Mouse (Mus musculus) ES-Bruce4 (cell line): ENCODE results near the gene Ppox. TPM values are rescaled to one million over a fixed set of nuclear protein-coding genes. Genes with fewer than 3 reads are reported as not detected.
"Not testable (repeated sequence)": the region's sequence is repeated elsewhere in the genome, so short reads cannot be mapped to it uniquely, and the experiment has no call there.

Experiments used
- H3K27ac ChIP-seq: 2 replicates; pipeline ENCODE4 v1.5.1; 2012; ENCODE audit warnings: low read length, inconsistent platforms; ENCODE audit not compliant: insufficient read depth
- H3K27me3 ChIP-seq: 2 replicates; pipeline ENCODE4 v1.6.1; 2012; ENCODE audit warnings: mild to moderate bottlenecking, low read length, inconsistent platforms; ENCODE audit not compliant: control insufficient read depth, poor library complexity, insufficient read depth, severe bottlenecking
- H3K36me3 ChIP-seq: 2 replicates; pipeline ENCODE4 v1.6.1; 2012; ENCODE audit warnings: inconsistent platforms, mild to moderate bottlenecking, low read length, moderate library complexity; ENCODE audit not compliant: control insufficient read depth, poor library complexity, insufficient read depth, severe bottlenecking
- H3K4me1 ChIP-seq: one replicate; pipeline ENCODE4 v1.8.1; 2011; ENCODE audit warnings: low read length; ENCODE audit not compliant: control insufficient read depth, insufficient read depth
- H3K4me3 ChIP-seq: 2 replicates; pipeline ENCODE4 v1.5.1; 2011; ENCODE audit warnings: low read depth, mild to moderate bottlenecking, low read length
- H3K9ac ChIP-seq: 2 replicates; pipeline ENCODE4 v1.6.1; 2012; ENCODE audit warnings: low read depth, mild to moderate bottlenecking, inconsistent platforms; ENCODE audit not compliant: poor library complexity, severe bottlenecking
- H3K9me3 ChIP-seq: replicated peaks from 2 replicates; pipeline ENCODE4 v1.6.1; 2012; ENCODE audit warnings: mild to moderate bottlenecking, low read length, inconsistent platforms; ENCODE audit not compliant: control insufficient read depth, poor library complexity, insufficient read depth, severe bottlenecking
- CTCF ChIP-seq: IDR thresholded peaks from one replicate; pipeline ENCODE4 v1.8.1; 2011; ENCODE audit warnings: low read depth, low read length
- EP300 ChIP-seq: IDR thresholded peaks from 2 replicates; pipeline ENCODE4 v1.6.1; 2011; ENCODE audit warnings: low read depth, low read length; ENCODE audit not compliant: insufficient read depth
- POLR2A ChIP-seq: IDR thresholded peaks from one replicate; pipeline ENCODE4 v1.8.1; 2011; ENCODE audit warnings: low read length; ENCODE audit not compliant: insufficient read depth
- polyA plus RNA-seq: library from polyadenylated mRNA; stranded (reverse); fragments of >200 nt; gene quantifications from 2 replicates; pipeline ENCODE4 v1.2.4, GENCODE M21; 2011; ENCODE audit warnings: low read depth; ENCODE audit not compliant: missing spikeins, insufficient read depth, insufficient read length

Gene Ppox
- polyA plus RNA-seq, result 23.8 and 25.2 TPM in 2 replicates

- peak within 1 kb of the TSS; percentile 17 for H3K27ac ChIP-seq
- peaks cover 10% of the 10 kb centered on the region for H3K36me3 ChIP-seq
- no peaks in the 10 kb centered on the region for H3K27me3 ChIP-seq
- H3K4me1 ChIP-seq, result no peaks in the 10 kb centered on the region
- no peaks in the 10 kb centered on the region for H3K9me3 ChIP-seq
- peak within 1 kb of the TSS; percentile 82 for H3K9ac ChIP-seq
- H3K4me3 ChIP-seq, result peak within 1 kb of the TSS; percentile 97
- TF ChIP-seq CTCF, result no peak
- no peak for TF ChIP-seq EP300
Observed at GRCm38 (mm10) chr1:171280916-171281527, at the start of gene Ppox. Gene Ppox, minus strand, starts transcription at chr1:171281186.

GRCm38 (mm10) chr1:171330216-171330560 lies 49.2 kb upstream of the Ppox start:
- Histone ChIP-seq H3K4me3 (peak overlapping the region; percentile 76), H3K9me3 (no peaks in the 10 kb centered on the region), H3K27me3 (no peaks in the 10 kb centered on the region), H3K27ac (peak overlapping the region; percentile 92), H3K36me3 (no peaks in the 10 kb centered on the region), H3K4me1 (peaks cover 3% of the 10 kb centered on the region), H3K9ac (peak overlapping the region; percentile 69)
- TF ChIP-seq POLR2A, result no peak
- TF ChIP-seq CTCF, result no peak
- no peak for TF ChIP-seq EP300

GRCm38 (mm10) chr1:171329433-171330215 lies 48.6 kb upstream of the Ppox start:
- TF ChIP-seq CTCF, result no peak
- TF ChIP-seq EP300, result 0 out of 2 replicates have a peak, but pooled peaks have one; percentile 28
- Histone ChIP-seq H3K27me3 (no peaks in the 10 kb centered on the region), H3K27ac (peak overlapping the region; percentile 92), H3K4me3 (peak overlapping the region; percentile 76), H3K4me1 (peaks cover 3% of the 10 kb centered on the region), H3K9ac (peak overlapping the region; percentile 69), H3K36me3 (no peaks in the 10 kb centered on the region), H3K9me3 (no peaks in the 10 kb centered on the region)

GRCm38 (mm10) chr1:171328839-171329432 lies 48.0 kb upstream of the Ppox start, which contains the start of gene Dedd:
Gene Dedd, plus strand, starts transcription at chr1:171329145.
- H3K36me3 ChIP-seq, result no peaks in the 10 kb centered on the region
- H3K27ac ChIP-seq, result peak within 1 kb of the TSS; percentile 92
- no peaks in the 10 kb centered on the region for H3K9me3 ChIP-seq
- no peaks in the 10 kb centered on the region for H3K27me3 ChIP-seq
- peak within 1 kb of the TSS; percentile 76 for H3K4me3 ChIP-seq
- H3K9ac ChIP-seq, result peak within 1 kb of the TSS; percentile 69
- TF ChIP-seq EP300, result 0 out of 2 replicates have a peak, but pooled peaks have one; percentile 19
- no peak for TF ChIP-seq CTCF
- H3K4me1 ChIP-seq, result peaks cover 3% of the 10 kb centered on the region

GRCm38 (mm10) chr1:171328244-171328643 lies 47.3 kb upstream of the Ppox start:
- Histone ChIP-seq H3K36me3 (no peaks in the 10 kb centered on the region), H3K4me3 (peak overlapping the region; percentile 72)

GRCm38 (mm10) chr1:171326588-171326987 lies 45.6 kb upstream of the Ppox start:
- not testable (repeated sequence) for H3K27me3 ChIP-seq

More at GRCm38 (mm10) chr1:171328244-171328643, 47.3 kb upstream of the Ppox start:
- peak overlapping the region; percentile 69 for H3K9ac ChIP-seq
- H3K4me1 ChIP-seq, result peaks cover 3% of the 10 kb centered on the region
- H3K27me3 ChIP-seq, result no peaks in the 10 kb centered on the region
- H3K9me3 ChIP-seq, result no peaks in the 10 kb centered on the region
- no peak for TF ChIP-seq POLR2A
- TF ChIP-seq CTCF, result no peak
- TF ChIP-seq EP300, result no peak
- peak overlapping the region; percentile 78 for H3K27ac ChIP-seq

More at GRCm38 (mm10) chr1:171326588-171326987, 45.6 kb upstream of the Ppox start:
- not testable (repeated sequence) for H3K36me3 ChIP-seq, H3K27ac ChIP-seq, H3K4me3 ChIP-seq, H3K9me3 ChIP-seq, H3K4me1 ChIP-seq
- H3K9ac ChIP-seq, result 0 out of 2 replicates have a peak overlapping the region, but pooled peaks have one; percentile 69
